Mouse (Mus musculus): Measurements from ENCODE around the gene Krt18.

GRCm38 (mm10) chr15:102002646-102003488 is 25.1 kb upstream of the Krt18 start:
- TF ChIP-seq CTCF (IDR thresholded peaks at IDR 0.05; ENCODE audit: low read depth, low read length) (no peak), GATA1 (IDR thresholded peaks at IDR 0.05; ENCODE audit: borderline replicate concordance, low read length) (no peak)
